Mouse (Mus musculus): ENCODE data around the gene Syce2. TPM values are rescaled to one million over a fixed set of nuclear protein-coding genes. Genes with fewer than 3 reads are reported as not detected.

Gene Syce2
- total and polyA plus RNA-seq, 2 experiments from 2014 or later, result 0.15 to 9.7 TPM

DNA sequence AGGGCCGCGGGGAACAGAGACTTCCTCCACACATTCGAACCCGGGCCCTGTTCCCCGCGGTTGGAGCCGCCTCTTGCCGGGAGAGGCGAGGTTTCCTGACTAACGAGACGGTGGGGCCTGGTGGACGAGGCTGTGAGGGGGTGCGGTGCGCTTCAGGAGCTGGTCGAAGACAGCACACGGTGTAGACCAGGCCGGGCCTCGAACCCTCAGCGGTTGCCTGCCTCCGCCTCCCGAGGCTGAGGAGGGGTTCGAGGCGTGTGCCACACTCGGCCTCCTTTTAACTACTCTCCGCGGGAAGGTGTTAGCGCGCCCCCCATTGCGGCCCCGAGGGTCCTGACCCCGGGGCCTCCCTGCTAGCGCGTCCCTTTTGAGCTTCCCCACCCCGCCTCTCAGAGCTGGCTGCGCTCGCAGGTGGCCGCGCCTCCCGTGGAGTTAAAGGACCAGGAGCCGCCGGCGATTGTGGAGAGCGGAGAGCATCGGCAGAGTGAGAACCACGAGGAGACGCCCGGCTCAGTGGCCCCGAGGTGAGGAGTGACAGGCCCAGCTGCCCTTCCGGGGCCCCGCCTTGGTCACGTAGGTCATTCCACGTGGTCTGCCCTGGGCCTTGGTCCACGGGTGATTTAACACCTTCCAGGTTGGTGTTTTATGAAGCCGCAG, 526 bp downstream of the Syce2 start:
- Histone ChIP-seq H3K4me3 (ENCODE audit: low read depth, low read length) (peak overlapping the region; percentile 43), H3K9ac (replicated peaks; ENCODE audit: low read depth, low read length) (peak overlapping the region; percentile 27; the same call in 1 of the 2 replicates), H3K4me2 (ENCODE audit: low read depth, low read length) (peak overlapping the region; percentile 77), H3K9me3 (replicated peaks; ENCODE audit: control insufficient read depth, low read length) (no peaks in the 10 kb centered on the region), H3K27ac (ENCODE audit: low read depth) (no peak overlapping the region), H3K4me1 (ENCODE audit: control insufficient read depth, insufficient read depth) (peaks cover 7% of the 10 kb centered on the region), H3K36me3 (replicated peaks; ENCODE audit: control insufficient read depth, insufficient read depth, low read length) (peaks cover 18% of the 10 kb centered on the region), H3K27me3 (ENCODE audit: control insufficient read depth, insufficient read depth, low read length) (no peaks in the 10 kb centered on the region)
- 3% methylated on average over 51 of the region's 54 CpGs for WGBS
- ATAC-seq (ENCODE audit: insufficient read depth, low read depth) (peak; percentile 45), DNase-seq (ENCODE audit: low spot score) (no peak)
- TF ChIP-seq EP300 (IDR thresholded peaks at IDR 0.05; ENCODE audit: low read depth) (no peak), CTCF (IDR thresholded peaks at IDR 0.05; ENCODE audit: low read depth) (no peak)

DNA sequence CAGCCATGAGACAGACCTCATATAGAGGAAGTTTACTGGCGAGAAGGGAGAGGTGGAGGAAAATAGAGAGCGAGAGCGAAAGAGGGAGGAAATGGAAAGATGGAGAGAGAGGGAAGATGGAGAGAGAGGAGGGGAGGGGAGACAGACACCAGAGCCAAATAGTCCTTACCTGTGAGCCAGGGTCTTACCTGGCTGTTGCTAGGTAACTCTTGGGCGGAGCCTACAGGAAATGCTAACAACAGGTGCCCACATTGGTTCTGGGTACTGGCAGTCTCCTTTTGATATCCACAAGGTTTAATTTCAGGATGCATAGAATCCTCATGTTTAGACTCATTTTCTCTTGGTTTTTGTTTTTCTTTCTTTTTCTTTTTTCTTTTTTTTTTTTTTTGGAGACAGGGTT, 1.1 kb downstream of the Syce2 start:
- DNase-seq (ENCODE audit: low spot score), result no peak
- H3K27ac ChIP-seq (ENCODE audit: low read depth), result no peak overlapping the region
- no peaks in the 10 kb centered on the region for H3K27me3 ChIP-seq (ENCODE audit: control insufficient read depth, insufficient read depth, low read length)
- TF ChIP-seq CTCF (IDR thresholded peaks at IDR 0.05; ENCODE audit: low read depth), result no peak
- no peak for TF ChIP-seq EP300 (IDR thresholded peaks at IDR 0.05; ENCODE audit: low read depth)
- H3K4me2 ChIP-seq (ENCODE audit: low read depth, low read length), result peak overlapping the region; percentile 77
- H3K9me3 ChIP-seq (replicated peaks; ENCODE audit: control insufficient read depth, low read length), result no peaks in the 10 kb centered on the region
- peaks cover 7% of the 10 kb centered on the region for H3K4me1 ChIP-seq (ENCODE audit: control insufficient read depth, insufficient read depth)
- WGBS, result 78% methylated on average over 4 of the region's 4 CpGs
- H3K4me3 ChIP-seq (ENCODE audit: low read depth, low read length), result no peak overlapping the region
- H3K36me3 ChIP-seq (replicated peaks; ENCODE audit: control insufficient read depth, insufficient read depth, low read length), result peaks cover 13% of the 10 kb centered on the region
- no peak for ATAC-seq (ENCODE audit: insufficient read depth, low read depth)
- H3K9ac ChIP-seq (replicated peaks; ENCODE audit: low read depth, low read length), result no peak overlapping the region

DNA sequence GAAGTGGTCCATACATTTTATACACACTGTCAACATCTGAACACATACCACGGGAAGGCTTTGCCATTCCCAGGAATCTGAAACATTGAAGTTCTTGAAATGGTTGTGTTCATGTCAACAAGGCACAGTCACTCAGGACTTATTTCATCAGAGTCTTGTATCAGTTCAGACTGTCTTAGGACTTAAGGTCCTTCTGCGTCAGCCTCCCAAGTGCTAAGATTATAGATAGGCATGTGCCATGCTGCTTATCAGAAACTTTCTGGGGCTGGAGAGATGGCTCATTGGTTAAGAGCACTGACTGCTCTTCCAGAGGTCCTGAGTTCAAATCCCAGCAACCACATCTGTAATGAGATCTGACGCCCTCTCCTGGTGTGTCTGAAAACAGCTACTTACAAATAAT, 2.4 kb downstream of the Syce2 start:
- DNase-seq (ENCODE audit: low spot score) (no peak), ATAC-seq (ENCODE audit: insufficient read depth, low read depth) (no peak)
- no peak overlapping the region for H3K27ac ChIP-seq (ENCODE audit: low read depth)
- H3K4me3 ChIP-seq (ENCODE audit: low read depth, low read length), result no peak overlapping the region
- WGBS, result 77% methylated on average over 3 of the region's 3 CpGs
- no peak overlapping the region for H3K9ac ChIP-seq (replicated peaks; ENCODE audit: low read depth, low read length)
- peaks cover 7% of the 10 kb centered on the region for H3K4me1 ChIP-seq (ENCODE audit: control insufficient read depth, insufficient read depth)
- H3K36me3 ChIP-seq (replicated peaks; ENCODE audit: control insufficient read depth, insufficient read depth, low read length), result no peaks in the 10 kb centered on the region; the same call in 1 of the 2 replicates
- TF ChIP-seq CTCF (IDR thresholded peaks at IDR 0.05; ENCODE audit: low read depth), result no peak
- no peaks in the 10 kb centered on the region for H3K9me3 ChIP-seq (replicated peaks; ENCODE audit: control insufficient read depth, low read length)
- no peaks in the 10 kb centered on the region for H3K27me3 ChIP-seq (ENCODE audit: control insufficient read depth, insufficient read depth, low read length)
- no peak overlapping the region for H3K4me2 ChIP-seq (ENCODE audit: low read depth, low read length)

DNA sequence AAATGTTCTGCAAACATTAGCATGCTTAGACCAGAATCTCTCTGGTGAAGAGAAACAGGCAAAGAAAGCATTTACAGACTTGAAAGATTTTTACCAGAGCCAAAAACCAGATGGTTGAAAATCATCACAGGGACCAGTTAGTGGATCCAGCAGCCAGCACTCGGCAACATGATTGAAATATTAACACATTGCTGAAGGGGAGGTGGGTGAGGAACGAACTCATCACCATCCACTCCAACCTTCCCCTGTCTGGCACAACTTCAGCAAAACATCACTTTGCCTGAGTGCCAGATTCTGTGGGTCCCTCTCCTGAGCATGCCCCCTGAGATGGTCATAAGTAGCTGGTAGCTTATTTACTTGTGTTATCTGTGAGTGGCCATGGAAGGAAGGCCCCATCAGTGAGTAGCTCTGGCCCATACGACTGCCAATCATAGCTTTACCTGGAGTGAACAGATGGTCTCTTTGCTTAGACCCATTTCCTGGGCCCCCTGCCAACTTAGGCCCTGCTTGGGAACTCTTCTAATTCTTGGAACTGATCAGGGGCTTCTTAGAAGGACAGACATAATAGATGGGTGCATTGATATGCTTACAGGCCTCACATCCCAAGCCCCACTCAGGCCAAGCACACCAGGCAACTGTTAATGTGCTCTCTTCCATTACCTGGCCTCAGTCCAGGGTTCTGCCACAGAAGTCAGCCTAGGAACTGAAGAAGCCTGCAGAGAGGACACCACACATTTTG, 5.6 kb downstream of the Syce2 start:
- no peak overlapping the region for H3K27ac ChIP-seq (ENCODE audit: low read depth)
- H3K9ac ChIP-seq (replicated peaks; ENCODE audit: low read depth, low read length), result no peak overlapping the region
- H3K27me3 ChIP-seq (ENCODE audit: control insufficient read depth, insufficient read depth, low read length), result no peaks in the 10 kb centered on the region
- ATAC-seq (ENCODE audit: insufficient read depth, low read depth), result no peak
- TF ChIP-seq EP300 (IDR thresholded peaks at IDR 0.05; ENCODE audit: low read depth) (no peak), CTCF (IDR thresholded peaks at IDR 0.05; ENCODE audit: low read depth) (no peak)
- H3K9me3 ChIP-seq (replicated peaks; ENCODE audit: control insufficient read depth, low read length), result no peaks in the 10 kb centered on the region
- peaks cover 3% of the 10 kb centered on the region for H3K4me1 ChIP-seq (ENCODE audit: control insufficient read depth, insufficient read depth)
- H3K4me2 ChIP-seq (ENCODE audit: low read depth, low read length), result no peak overlapping the region
- H3K36me3 ChIP-seq (replicated peaks; ENCODE audit: control insufficient read depth, insufficient read depth, low read length), result no peaks in the 10 kb centered on the region
- no peak for DNase-seq (ENCODE audit: low spot score)
- WGBS, result 79% methylated on average over 3 of the region's 3 CpGs
- H3K4me3 ChIP-seq (ENCODE audit: low read depth, low read length), result no peak overlapping the region

DNA sequence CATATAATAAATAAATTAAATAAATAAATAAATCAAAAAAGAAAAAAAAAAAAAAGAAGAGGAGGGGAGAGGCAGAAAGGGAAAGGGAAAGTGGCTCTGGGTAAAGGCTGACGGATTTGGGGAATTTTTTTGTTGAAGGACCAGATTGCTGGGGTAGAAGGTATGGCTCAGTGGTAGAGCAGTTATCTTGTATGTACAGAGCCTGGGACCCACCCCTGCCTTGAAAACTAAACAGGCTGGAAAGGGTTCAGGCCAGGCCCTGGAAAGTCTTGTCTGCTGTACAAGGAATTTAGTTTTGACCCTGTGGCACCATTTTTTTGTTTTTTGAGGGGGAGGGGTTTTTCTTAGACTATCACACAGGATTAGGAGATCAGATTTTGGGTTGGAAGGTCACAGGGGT, 7.0 kb downstream of the Syce2 start:
- Histone ChIP-seq H3K27ac (ENCODE audit: low read depth) (no peak overlapping the region), H3K4me3 (ENCODE audit: low read depth, low read length) (no peak overlapping the region), H3K9ac (replicated peaks; ENCODE audit: low read depth, low read length) (no peak overlapping the region), H3K36me3 (replicated peaks; ENCODE audit: control insufficient read depth, insufficient read depth, low read length) (no peaks in the 10 kb centered on the region), H3K27me3 (ENCODE audit: control insufficient read depth, insufficient read depth, low read length) (no peaks in the 10 kb centered on the region), H3K4me1 (ENCODE audit: control insufficient read depth, insufficient read depth) (no peaks in the 10 kb centered on the region), H3K4me2 (ENCODE audit: low read depth, low read length) (no peak overlapping the region), H3K9me3 (replicated peaks; ENCODE audit: control insufficient read depth, low read length) (no peaks in the 10 kb centered on the region)
- 83% methylated on average over 1 of the region's 1 CpGs for WGBS
- ATAC-seq (ENCODE audit: insufficient read depth, low read depth), result no peak
- DNase-seq (ENCODE audit: low spot score), result no peak
- TF ChIP-seq EP300 (IDR thresholded peaks at IDR 0.05; ENCODE audit: low read depth), result no peak
- TF ChIP-seq CTCF (IDR thresholded peaks at IDR 0.05; ENCODE audit: low read depth), result no peak

All from heart, postnatal 0 days (tissue).